Mouse (Mus musculus) central nervous system, embryonic 18 days (tissue): ENCODE data around the gene Sh3bgrl2. TPM values are rescaled to one million over a fixed set of nuclear protein-coding genes. Genes with fewer than 3 reads are reported as not detected.

ENCODE experiments used
- polyA plus RNA-seq: library from polyadenylated mRNA; depleted of rRNA; stranded (reverse); fragments of >200 nt; gene quantifications from 2 replicates; pipeline ENCODE4 v1.2.3, GENCODE M21; 2012; rRNA removed

Gene Sh3bgrl2
- polyA plus RNA-seq, result 7.8 and 8.2 TPM in 2 replicates

GRCm38 (mm10) chr9:83547830-83548689 lies at the start of gene Sh3bgrl2:
Sh3bgrl2 (plus strand) TSS chr9:83548327.

Other genes with a start within 250 kb of the Sh3bgrl2 start
- 27.4 and 28.0 TPM in 2 replicates for gene Lca5, start 107.2 kb upstream of the Sh3bgrl2 start, polyA plus RNA-seq